Mouse (Mus musculus) forebrain, embryonic 11.5 days (tissue): ENCODE data around the gene Cdkn1a. TPM values are rescaled to one million over a fixed set of nuclear protein-coding genes. Genes with fewer than 3 reads are reported as not detected.

Experiments used
- ATAC-seq: fragments of 200-750 bp; cut with Nextera tagmentation; replicated peaks from 2 replicates; pipeline ENCODE4 v1.8.0; 2017; ENCODE audit warnings: moderate TSS enrichment; ENCODE audit not compliant: low FRiP score
- DNase-seq: peaks from one replicate; pipeline ENCODE4 v3.0.0-alpha.2; 2017; ENCODE audit warnings: low spot score
- H3K27ac ChIP-seq: fragments of 300-500 bp; sonication (generic); 2 replicates; pipeline ENCODE4 v1.5.1; 2014; ENCODE audit warnings: low read depth, low read length
- H3K27me3 ChIP-seq: fragments of 300-500 bp; sonication (generic); 2 replicates; pipeline ENCODE4 v1.6.1; 2014; ENCODE audit warnings: mild to moderate bottlenecking, low read length, mixed read lengths; ENCODE audit not compliant: control insufficient read depth, insufficient read depth
- H3K36me3 ChIP-seq: fragments of 300-500 bp; sonication (generic); 2 replicates; pipeline ENCODE4 v1.6.1; 2014; ENCODE audit warnings: mild to moderate bottlenecking, low read length, moderate library complexity, mixed read lengths; ENCODE audit not compliant: control insufficient read depth, insufficient read depth
- H3K4me1 ChIP-seq: fragments of 300-500 bp; sonication (generic); replicated peaks from 2 replicates; pipeline ENCODE4 v1.6.1; 2014; ENCODE audit warnings: low read length, mixed read lengths; ENCODE audit not compliant: control insufficient read depth, insufficient read depth
- H3K4me2 ChIP-seq: fragments of 300-500 bp; sonication (generic); 2 replicates; pipeline ENCODE4 v1.6.1; 2014; ENCODE audit warnings: low read depth, mild to moderate bottlenecking, low read length, moderate library complexity, mixed read lengths; ENCODE audit not compliant: severe bottlenecking
- H3K4me3 ChIP-seq: fragments of 300-500 bp; sonication (generic); 2 replicates; pipeline ENCODE4 v1.5.1; 2014; ENCODE audit warnings: low read depth, low read length
- H3K9ac ChIP-seq: fragments of 300-500 bp; sonication (generic); 2 replicates; pipeline ENCODE4 v1.6.1; 2014; ENCODE audit warnings: low read length
- H3K9me3 ChIP-seq: fragments of 300-500 bp; sonication (generic); 2 replicates; pipeline ENCODE4 v1.6.1; 2016; ENCODE audit warnings: low read length, mixed read lengths; ENCODE audit not compliant: control insufficient read depth
- WGBS: fragments of 180-500 bp; shearing (Covaris S2); extraction: QIAGEN DNeasy Blood & Tissue Kit; methylation state at CpG from one replicate; pipeline ENCODE4 v1.1.7; 2014; 5-methylcytosine and 5-hydroxymethylcytosine counted together
- polyA plus RNA-seq: library from polyadenylated mRNA; unstranded; fragments of >200 nt; fragmentation: Nextera tagmentation; extraction: Ambion mirVana; gene quantifications from 2 replicates; pipeline ENCODE4 v1.2.1, GENCODE M21; 2014

Cdkn1a gene
- polyA plus RNA-seq, 1 experiment from 2014 or later, result 27.3 TPM

DNA sequence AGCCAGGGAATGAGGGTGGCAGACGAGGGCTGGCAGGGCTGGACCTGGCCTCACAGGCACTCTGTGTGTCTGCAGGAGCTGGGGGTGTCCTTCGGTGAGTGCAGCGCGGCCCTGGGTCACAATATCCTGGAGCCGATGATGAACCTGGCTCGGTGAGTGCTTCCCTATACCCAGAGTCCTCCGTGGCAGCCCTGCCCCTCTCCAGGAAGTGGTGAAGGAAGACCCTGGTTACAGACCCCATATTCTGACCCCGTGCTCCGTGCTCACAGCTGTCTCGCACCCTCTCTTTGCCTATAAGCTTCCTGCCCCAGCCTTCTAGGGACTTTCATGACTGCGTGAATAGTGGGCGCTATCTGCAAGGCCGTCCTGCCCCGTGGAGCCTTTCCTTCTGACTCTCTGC lies 56.5 kb downstream of the Cdkn1a start:
- Histone ChIP-seq H3K27me3 (no peaks in the 10 kb centered on the region), H3K36me3 (no peaks in the 10 kb centered on the region), H3K4me1 (no peaks in the 10 kb centered on the region; the same call in 1 of the 2 replicates), H3K4me3 (no peak overlapping the region), H3K9ac (no peak overlapping the region), H3K27ac (no peak overlapping the region), H3K9me3 (no peaks in the 10 kb centered on the region), H3K4me2 (no peak overlapping the region)
- WGBS, result 79% methylated on average over 14 of the region's 14 CpGs
- DNase-seq (no peak), ATAC-seq (no peak)

DNA sequence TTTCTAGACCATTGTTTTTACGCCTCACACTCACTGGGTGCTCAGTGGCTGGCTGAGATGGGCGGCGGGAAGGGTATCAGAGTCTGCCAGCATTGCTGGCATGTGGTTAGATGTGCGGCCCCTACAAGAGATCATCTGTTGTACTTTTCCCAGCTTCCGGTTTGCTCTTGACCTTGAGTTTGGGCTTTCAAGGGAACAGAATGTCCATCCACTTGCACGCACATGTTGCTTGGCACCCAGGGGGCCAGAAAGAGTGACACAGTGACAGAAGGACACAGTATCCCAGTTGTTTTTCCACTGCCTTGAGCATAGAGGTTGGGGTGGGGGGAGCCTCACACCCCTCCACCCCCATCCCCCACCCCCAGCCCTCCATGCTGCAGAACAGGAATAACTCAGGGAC lies 57.0 kb downstream of the Cdkn1a start:
- Histone ChIP-seq H3K9ac (no peak overlapping the region), H3K36me3 (no peaks in the 10 kb centered on the region), H3K4me3 (no peak overlapping the region), H3K9me3 (no peaks in the 10 kb centered on the region), H3K27ac (no peak overlapping the region), H3K27me3 (no peaks in the 10 kb centered on the region), H3K4me2 (no peak overlapping the region), H3K4me1 (no peaks in the 10 kb centered on the region; the same call in 1 of the 2 replicates)
- ATAC-seq (no peak), DNase-seq (no peak)
- WGBS, result 88% methylated on average over 6 of the region's 6 CpGs

DNA sequence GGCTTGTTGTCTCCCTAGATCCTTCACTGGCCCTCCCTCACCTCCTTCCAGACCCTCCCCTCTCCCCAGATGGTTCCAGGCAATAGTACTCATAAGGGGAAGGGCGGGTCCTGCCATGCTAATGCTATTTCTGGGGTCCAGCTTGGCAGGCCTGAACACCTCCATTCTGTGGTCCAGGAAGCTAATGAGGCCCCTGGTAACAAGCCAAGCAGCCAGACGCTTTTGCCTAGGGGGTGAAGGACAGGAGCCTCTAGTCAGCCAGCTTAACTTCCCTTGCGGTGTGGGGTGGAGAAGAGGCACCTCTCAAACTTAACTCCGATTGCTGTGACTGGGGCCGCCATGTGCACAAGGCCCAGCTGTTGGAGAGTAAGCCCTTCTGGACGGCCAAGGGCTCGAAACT lies 59.0 kb downstream of the Cdkn1a start:
- H3K4me3 ChIP-seq, result no peak overlapping the region
- H3K9me3 ChIP-seq, result no peaks in the 10 kb centered on the region
- no peaks in the 10 kb centered on the region; the same call in 1 of the 2 replicates for H3K4me1 ChIP-seq
- H3K27ac ChIP-seq, result no peak overlapping the region
- no peaks in the 10 kb centered on the region for H3K36me3 ChIP-seq
- DNase-seq (no peak), ATAC-seq (no peak)
- WGBS, result 79% methylated on average over 7 of the region's 7 CpGs
- H3K27me3 ChIP-seq, result no peaks in the 10 kb centered on the region
- H3K9ac ChIP-seq, result no peak overlapping the region
- no peak overlapping the region for H3K4me2 ChIP-seq

Other genes starting within 250 kb of the Cdkn1a start
- gene Pnpla1, start 232.6 kb upstream of the Cdkn1a start, polyA plus RNA-seq, result not detected in 2 replicates
- gene 4930539E08Rik, start 175.7 kb upstream of the Cdkn1a start, polyA plus RNA-seq, result 0.16 and 0.19 TPM in 2 replicates
- 0.28 TPM in 1 of 2 replicates, not detected in the other for gene Pxt1, start 147.1 kb upstream of the Cdkn1a start, polyA plus RNA-seq
- 112 and 116 TPM in 2 replicates for gene Kctd20, start 139.0 kb upstream of the Cdkn1a start, polyA plus RNA-seq
- 134 and 143 TPM in 2 replicates for gene Stk38, start 83.0 kb upstream of the Cdkn1a start, polyA plus RNA-seq
- gene Srsf3, start 58.3 kb upstream of the Cdkn1a start, polyA plus RNA-seq, result 823 and 865 TPM in 2 replicates
- gene Rab44, start 23.2 kb downstream of the Cdkn1a start, polyA plus RNA-seq, result 0.08 TPM in 1 of 2 replicates, not detected in the other
- 5.5 and 6.8 TPM in 2 replicates for gene Cpne5, start 147.2 kb downstream of the Cdkn1a start, polyA plus RNA-seq
- 180 and 188 TPM in 2 replicates for gene Ppil1, start 173.2 kb downstream of the Cdkn1a start, polyA plus RNA-seq
- gene BC004004, start 177.8 kb downstream of the Cdkn1a start, polyA plus RNA-seq, result 58.2 and 61.5 TPM in 2 replicates
- 0.59 and 0.72 TPM in 2 replicates for gene Pi16, start 226.7 kb downstream of the Cdkn1a start, polyA plus RNA-seq